Mouse (Mus musculus): ENCODE results near the gene Ces1d. TPM values are rescaled to one million over a fixed set of nuclear protein-coding genes. Genes with fewer than 3 reads are reported as not detected.
"Not testable (repeated sequence)": the region's sequence is repeated elsewhere in the genome, so short reads cannot be mapped to it uniquely, and the experiment has no call there.

Gene Ces1d
- total and polyA plus RNA-seq, 2 experiments from 2014 or later, result 0.15 TPM; not detected in 1

- Histone ChIP-seq H3K9me3 (ENCODE audit: low read length) (no peaks in the 10 kb centered on the region), H3K27ac (no peak overlapping the region), H3K27me3 (ENCODE audit: insufficient read depth, low read length) (no peaks in the 10 kb centered on the region), H3K36me3 (ENCODE audit: insufficient read depth, low read length) (no peaks in the 10 kb centered on the region), H3K9ac (replicated peaks; ENCODE audit: low read length) (no peak overlapping the region), H3K4me3 (ENCODE audit: low read length) (no peak overlapping the region), H3K4me1 (ENCODE audit: insufficient read depth, low read length) (no peaks in the 10 kb centered on the region), H3K4me2 (ENCODE audit: low read depth, low read length) (no peak overlapping the region)
- TF ChIP-seq CTCF (IDR thresholded peaks at IDR 0.05; ENCODE audit: low read depth), result no peak
- no peak for DNase-seq (ENCODE audit: low spot score)
- 72% methylated on average over 11 of the region's 11 CpGs for WGBS
- no peak for ATAC-seq
These were observed 31.2 kb upstream of the Ces1d start for GRCm38 (mm10) chr8:93228673-93229370.

- 92% methylated on average over 1 of the region's 1 CpGs for WGBS
- H3K4me3 ChIP-seq (ENCODE audit: low read length), result not testable (repeated sequence)
These were observed 28.8 kb upstream of the Ces1d start for GRCm38 (mm10) chr8:93226471-93226870.

GRCm38 (mm10) chr8:93221896-93222295 is 24.3 kb upstream of the Ces1d start:
- ATAC-seq (no peak), DNase-seq (ENCODE audit: low spot score) (no peak)
- H3K27me3 ChIP-seq (ENCODE audit: insufficient read depth, low read length), result no peaks in the 10 kb centered on the region
- no peak overlapping the region for H3K9ac ChIP-seq (replicated peaks; ENCODE audit: low read length)
- TF ChIP-seq CTCF (IDR thresholded peaks at IDR 0.05; ENCODE audit: low read depth), result no peak
- no peak overlapping the region for H3K27ac ChIP-seq
- H3K9me3 ChIP-seq (ENCODE audit: low read length), result no peaks in the 10 kb centered on the region
- no peaks in the 10 kb centered on the region for H3K36me3 ChIP-seq (ENCODE audit: insufficient read depth, low read length)
- H3K4me1 ChIP-seq (ENCODE audit: insufficient read depth, low read length), result no peaks in the 10 kb centered on the region
- H3K4me3 ChIP-seq (ENCODE audit: low read length), result no peak overlapping the region
- 78% methylated on average over 3 of the region's 3 CpGs for WGBS
- no peak overlapping the region for H3K4me2 ChIP-seq (ENCODE audit: low read depth, low read length)

More at GRCm38 (mm10) chr8:93226471-93226870, 28.8 kb upstream of the Ces1d start:
- H3K9ac ChIP-seq (replicated peaks; ENCODE audit: low read length); H3K27ac ChIP-seq; H3K36me3 ChIP-seq (ENCODE audit: insufficient read depth, low read length); DNase-seq (ENCODE audit: low spot score); H3K27me3 ChIP-seq (ENCODE audit: insufficient read depth, low read length); H3K4me2 ChIP-seq (ENCODE audit: low read depth, low read length); H3K9me3 ChIP-seq (ENCODE audit: low read length); ATAC-seq; H3K4me1 ChIP-seq (ENCODE audit: insufficient read depth, low read length): not testable (repeated sequence)

- Histone ChIP-seq H3K27ac (no peak overlapping the region), H3K36me3 (ENCODE audit: insufficient read depth, low read length) (no peaks in the 10 kb centered on the region), H3K4me1 (ENCODE audit: insufficient read depth, low read length) (no peaks in the 10 kb centered on the region), H3K4me2 (ENCODE audit: low read depth, low read length) (no peak overlapping the region), H3K9ac (replicated peaks; ENCODE audit: low read length) (no peak overlapping the region), H3K9me3 (ENCODE audit: low read length) (no peaks in the 10 kb centered on the region), H3K4me3 (ENCODE audit: low read length) (no peak overlapping the region), H3K27me3 (ENCODE audit: insufficient read depth, low read length) (no peaks in the 10 kb centered on the region)
- WGBS, result 68% methylated on average over 4 of the region's 4 CpGs
- peak; percentile 39; the same call in 1 of the 2 replicates for TF ChIP-seq CTCF (IDR thresholded peaks at IDR 0.05; ENCODE audit: low read depth)
- ATAC-seq, result no peak
- DNase-seq (ENCODE audit: low spot score), result peak; percentile 17
These were observed 20.2 kb upstream of the Ces1d start for GRCm38 (mm10) chr8:93217867-93218266.

GRCm38 (mm10) chr8:93217375-93217774 is 19.7 kb upstream of the Ces1d start:
- WGBS, result 88% methylated on average over 1 of the region's 1 CpGs
- Histone ChIP-seq H3K9ac (replicated peaks; ENCODE audit: low read length) (no peak overlapping the region), H3K4me2 (ENCODE audit: low read depth, low read length) (no peak overlapping the region), H3K36me3 (ENCODE audit: insufficient read depth, low read length) (no peaks in the 10 kb centered on the region), H3K4me3 (ENCODE audit: low read length) (no peak overlapping the region), H3K4me1 (ENCODE audit: insufficient read depth, low read length) (no peaks in the 10 kb centered on the region), H3K9me3 (ENCODE audit: low read length) (no peaks in the 10 kb centered on the region), H3K27me3 (ENCODE audit: insufficient read depth, low read length) (no peaks in the 10 kb centered on the region), H3K27ac (no peak overlapping the region)
- TF ChIP-seq CTCF (IDR thresholded peaks at IDR 0.05; ENCODE audit: low read depth), result no peak
- DNase-seq (ENCODE audit: low spot score) (no peak), ATAC-seq (no peak)

- H3K36me3 ChIP-seq (ENCODE audit: insufficient read depth, low read length), result no peaks in the 10 kb centered on the region
- DNase-seq (ENCODE audit: low spot score) (no peak), ATAC-seq (no peak)
- no peak overlapping the region for H3K27ac ChIP-seq
- TF ChIP-seq CTCF (IDR thresholded peaks at IDR 0.05; ENCODE audit: low read depth), result no peak
- no peaks in the 10 kb centered on the region for H3K4me1 ChIP-seq (ENCODE audit: insufficient read depth, low read length)
- H3K4me3 ChIP-seq (ENCODE audit: low read length), result no peak overlapping the region
- H3K27me3 ChIP-seq (ENCODE audit: insufficient read depth, low read length), result no peaks in the 10 kb centered on the region
- H3K9ac ChIP-seq (replicated peaks; ENCODE audit: low read length), result no peak overlapping the region
- no peaks in the 10 kb centered on the region for H3K9me3 ChIP-seq (ENCODE audit: low read length)
- no peak overlapping the region for H3K4me2 ChIP-seq (ENCODE audit: low read depth, low read length)
These were observed 13.5 kb upstream of the Ces1d start for GRCm38 (mm10) chr8:93211091-93211490.

- not testable (repeated sequence) for H3K9me3 ChIP-seq (ENCODE audit: low read length); ATAC-seq; H3K36me3 ChIP-seq (ENCODE audit: insufficient read depth, low read length); H3K27me3 ChIP-seq (ENCODE audit: insufficient read depth, low read length); H3K4me3 ChIP-seq (ENCODE audit: low read length); H3K9ac ChIP-seq (replicated peaks; ENCODE audit: low read length); DNase-seq (ENCODE audit: low spot score); H3K4me2 ChIP-seq (ENCODE audit: low read depth, low read length); H3K4me1 ChIP-seq (ENCODE audit: insufficient read depth, low read length); H3K27ac ChIP-seq
- 52% methylated on average over 7 of the region's 7 CpGs for WGBS
These were observed 1.5 kb upstream of the Ces1d start for GRCm38 (mm10) chr8:93199146-93199545.

Measured in hindbrain, postnatal 0 days (tissue).